Mouse (Mus musculus): ENCODE data around the gene Srp9. TPM values are rescaled to one million over a fixed set of nuclear protein-coding genes. Genes with fewer than 3 reads are reported as not detected.

The Srp9 gene
- 322 and 328 TPM in 2 replicates for polyA plus RNA-seq (2021; fragmentation: Nextera tagmentation)
- long read RNA-seq, experiment 1, transcript Srp9-202 (2 exons, 823 nt), result minor isoform, 5 of 415 reads
- long read RNA-seq, experiment 1, transcript Srp9-201 (3 exons, 1,367 nt), result major isoform, 396 of 415 reads
- long read RNA-seq, experiment 1, transcript Srp9-204 (1 exons, 1,107 nt), result minor isoform, 6 of 415 reads
- long read RNA-seq, experiment 1, partial matches to known transcripts, result 1 of 415 reads
- long read RNA-seq, experiment 1, other reads (novel, unspliced or antisense), result 7 of 415 reads
- long read RNA-seq, experiment 2, transcript Srp9-202 (2 exons, 823 nt), result minor isoform, 9 of 602 reads
- long read RNA-seq, experiment 2, transcript Srp9-201 (3 exons, 1,367 nt), result major isoform, 587 of 602 reads
- long read RNA-seq, experiment 2, partial matches to known transcripts, result 2 of 602 reads
- long read RNA-seq, experiment 2, other reads (novel, unspliced or antisense), result 4 of 602 reads

GRCm38 (mm10) chr1:182124506-182124905 is at the start of gene Srp9:
TSS of gene Srp9 (plus strand) at chr1:182124737.

GRCm38 (mm10) chr1:182164386-182164785 is 39.8 kb downstream of the Srp9 start, which contains the start of gene Vmn1r1:
TSS of gene Vmn1r1 (minus strand) at chr1:182164486.

Other genes starting within 250 kb of the Srp9 start
- 8.7 and 10.4 TPM in 2 replicates for gene Enah, start 104.7 kb upstream of the Srp9 start, polyA plus RNA-seq (2021; fragmentation: Nextera tagmentation)
- not detected in 2 replicates for gene Vmn1r1, start 39.7 kb downstream of the Srp9 start, polyA plus RNA-seq (2021; fragmentation: Nextera tagmentation)
- gene Degs1, start 158.1 kb downstream of the Srp9 start, polyA plus RNA-seq (2021; fragmentation: Nextera tagmentation), result 140 and 147 TPM in 2 replicates
- gene Fbxo28, start 216.9 kb downstream of the Srp9 start, polyA plus RNA-seq (2021; fragmentation: Nextera tagmentation), result 6.7 and 7.1 TPM in 2 replicates

Data from layer of hippocampus, adult 6 months (tissue).